In genomic region chr17:88123711-88124110, GRCm38 (mm10) we compare ENCODE assay signal across 15 mouse cellular contexts. TPM values are rescaled to one million over a fixed set of nuclear protein-coding genes. Genes with fewer than 3 reads are reported as not detected.
DNase-seq lines count a peak whose midpoint lies in the region; ATAC-seq and TF ChIP-seq lines count a peak whose summit lies in the region.
"Had no signal": no experiment of that assay in that cellular context is flagged by ENCODE, and none has a peak within 500 bp of the region (broad histone marks: within the 10 kb centered on the region; RNA-seq: fewer than 3 reads in every experiment).

No protein-coding gene starts in this region.

- H3K4me3 ChIP-seq in lung, postnatal 0 days (ENCODE audit: low read depth, low read length): no peak overlapping the region
- no peak overlapping the region for H3K4me3 ChIP-seq in midbrain, embryonic 11.5 days (ENCODE audit: low read depth, low read length)
- H3K4me3 ChIP-seq: embryonic facial prominence, embryonic 13.5 days; forebrain, embryonic 12.5 days; limb, embryonic 12.5 days had no signal

- no peaks in the 10 kb centered on the region for H3K36me3 ChIP-seq in lung, postnatal 0 days (ENCODE audit: insufficient read depth, low read length)
- H3K36me3 ChIP-seq in midbrain, embryonic 11.5 days (ENCODE audit: control insufficient read depth, insufficient read depth, low read length): no peaks in the 10 kb centered on the region
- H3K36me3 ChIP-seq: embryonic facial prominence, embryonic 13.5 days; forebrain, embryonic 12.5 days; limb, embryonic 12.5 days had no signal

- peak; percentile 71 for ATAC-seq in lung, postnatal 0 days
- peak; percentile 80 for ATAC-seq in common myeloid progenitor, adult 5-6 weeks (replicated peaks; ENCODE audit: low read depth, poor library complexity, severe bottlenecking)
- no peak for ATAC-seq in midbrain, embryonic 11.5 days (ENCODE audit: low FRiP score)
- ATAC-seq: intestine, postnatal 0 days had no signal

- no peaks in the 10 kb centered on the region for H3K9me3 ChIP-seq in lung, postnatal 0 days (ENCODE audit: low read length)
- no peaks in the 10 kb centered on the region for H3K9me3 ChIP-seq in midbrain, embryonic 11.5 days (ENCODE audit: control insufficient read depth, low read length)
- H3K9me3 ChIP-seq: embryonic facial prominence, embryonic 13.5 days; forebrain, embryonic 12.5 days; limb, embryonic 12.5 days had no signal

- no peak overlapping the region for H3K27ac ChIP-seq in lung, postnatal 0 days (ENCODE audit: low read length)
- no peak overlapping the region for H3K27ac ChIP-seq in midbrain, embryonic 11.5 days (ENCODE audit: low read depth, low read length)
- H3K27ac ChIP-seq: embryonic facial prominence, embryonic 13.5 days; forebrain, embryonic 12.5 days; limb, embryonic 12.5 days had no signal

- peak; percentile 74 for DNase-seq in lung, postnatal 0 days (ENCODE audit: low spot score)
- no peak for DNase-seq in lung, postnatal 4 days
- DNase-seq in CD4-positive helper T cell, adult 2 months (ENCODE audit: low read depth, low spot score): peak; percentile 82
- peak; percentile 62 for DNase-seq in naive thymus-derived CD4-positive, alpha-beta T cell, adult 2 months (ENCODE audit: low read depth)
- DNase-seq in midbrain, embryonic 11.5 days (ENCODE audit: low spot score, missing footprints): no peak
- DNase-seq in layer of hippocampus, adult 11-12 months (ENCODE audit: low spot score): no peak
- no peak for DNase-seq in cerebellum, postnatal 4 days (ENCODE audit: low spot score in 2 of 2)
- DNase-seq: cerebellum, postnatal 10 days; kidney, postnatal 14 days; thymus, postnatal 25 days had no signal

- TF ChIP-seq CTCF in lung, postnatal 0 days (IDR thresholded peaks at IDR 0.05): no peak

- H3K9ac ChIP-seq in lung, postnatal 0 days (replicated peaks; ENCODE audit: low read depth): no peak overlapping the region
- H3K9ac ChIP-seq in midbrain, embryonic 11.5 days (ENCODE audit: low read length): no peak overlapping the region
- H3K9ac ChIP-seq: embryonic facial prominence, embryonic 13.5 days; forebrain, embryonic 12.5 days; limb, embryonic 12.5 days had no signal

- 57% methylated on average over 3 of the region's 3 CpGs for WGBS in lung, postnatal 0 days
- WGBS in midbrain, embryonic 11.5 days: 84% methylated on average over 3 of the region's 3 CpGs

- no peaks in the 10 kb centered on the region for H3K27me3 ChIP-seq in lung, postnatal 0 days (replicated peaks; ENCODE audit: insufficient read depth, low read length)
- H3K27me3 ChIP-seq in midbrain, embryonic 11.5 days (ENCODE audit: control insufficient read depth, insufficient read depth, low read length): no peaks in the 10 kb centered on the region
- H3K27me3 ChIP-seq: embryonic facial prominence, embryonic 13.5 days; forebrain, embryonic 12.5 days; limb, embryonic 12.5 days had no signal

- H3K4me1 ChIP-seq in lung, postnatal 0 days (ENCODE audit: insufficient read depth, low read depth, low read length): no peaks in the 10 kb centered on the region
- H3K4me1 ChIP-seq in midbrain, embryonic 11.5 days (ENCODE audit: control insufficient read depth, insufficient read depth, low read length): no peaks in the 10 kb centered on the region
- H3K4me1 ChIP-seq: embryonic facial prominence, embryonic 13.5 days; forebrain, embryonic 12.5 days; limb, embryonic 12.5 days had no signal

- H3K4me2 ChIP-seq in lung, postnatal 0 days (replicated peaks; ENCODE audit: low read depth, low read length): no peak overlapping the region
- no peak overlapping the region for H3K4me2 ChIP-seq in midbrain, embryonic 11.5 days
- H3K4me2 ChIP-seq: embryonic facial prominence, embryonic 13.5 days; forebrain, embryonic 12.5 days; limb, embryonic 12.5 days had no signal

- peak; percentile 63 for TF ChIP-seq EP300 in lung, postnatal 0 days (IDR thresholded peaks at IDR 0.05)

RNA-seq across cellular contexts. Expression of gene Fbxo11, which starts 58.6 kb away (rescaled TPM):
- 14.6 and 15.3 TPM in 2 replicates for polyA plus RNA-seq in lung, postnatal 0 days (2015; fragmentation: Nextera tagmentation; extraction: Ambion mirVana)
- 34.2 and 39.1 TPM in 2 replicates for total RNA-seq in common myeloid progenitor, adult 5-6 weeks (2017)
- 39.0 and 41.2 TPM in 2 replicates for polyA plus RNA-seq in midbrain, embryonic 11.5 days (2014; fragmentation: Nextera tagmentation; extraction: Ambion mirVana)

Comparison
In these comparisons a context has a peak if more than half of its experiments do, and no peak if none do; other contexts are left out.
1. DNase-seq: peak in lung, postnatal 0 days (single experiment), CD4-positive helper T cell, adult 2 months (single experiment) and naive thymus-derived CD4-positive, alpha-beta T cell, adult 2 months (single experiment); none in lung, postnatal 4 days (0 of 2), midbrain, embryonic 11.5 days (single experiment), layer of hippocampus, adult 11-12 months (single experiment) and cerebellum, postnatal 4 days (0 of 2).